Mouse (Mus musculus) adrenal gland, adult 18-20 months (tissue): ENCODE results near the gene Psma1. TPM values are rescaled to one million over a fixed set of nuclear protein-coding genes. Genes with fewer than 3 reads are reported as not detected.

Experiments used
- DNase-seq, 2 experiments: peaks; one replicate each; pipeline ENCODE4 v3.0.0; 2021 to 2022; ENCODE audit warnings: low spot score in 2 of 2
- total RNA-seq, 2 experiments: library from RNA; stranded (reverse); gene quantifications; 1 replicate in 1 of 2; 2 replicates in 1 of 2; pipeline ENCODE4 v1.2.3; 2021

The Psma1 gene
- total RNA-seq, 2 experiments from 2014 or later: 149 to 179 TPM

GRCm38 (mm10) chr7:114281671-114282070 is 5.8 kb upstream of the Psma1 start:
- DNase-seq: no peak

GRCm38 (mm10) chr7:114275372-114276004 is 430 bp downstream of the Psma1 start:
- DNase-seq: no peak

- no peak for DNase-seq
Measured at GRCm38 (mm10) chr7:114268446-114268845, 7.5 kb downstream of the Psma1 start.

GRCm38 (mm10) chr7:114253885-114254833 is 21.8 kb downstream of the Psma1 start, which contains the start of gene Copb1:
Gene Copb1 (minus strand): TSS chr7:114254711.
- DNase-seq: peak; percentile 89 to 90

- DNase-seq: no peak
Measured at GRCm38 (mm10) chr7:114251684-114252083, 24.2 kb downstream of the Psma1 start.

GRCm38 (mm10) chr7:114233980-114234379 is 41.9 kb downstream of the Psma1 start:
- no peak for DNase-seq

- DNase-seq: no peak
Measured at GRCm38 (mm10) chr7:114232982-114233381, 42.9 kb downstream of the Psma1 start.

GRCm38 (mm10) chr7:114231857-114232256 is 44.1 kb downstream of the Psma1 start:
- DNase-seq: no peak

GRCm38 (mm10) chr7:114226521-114226920 is 49.4 kb downstream of the Psma1 start:
- no peak for DNase-seq

GRCm38 (mm10) chr7:114220433-114220832 is 55.5 kb downstream of the Psma1 start:
- no peak for DNase-seq

GRCm38 (mm10) chr7:114216908-114217307 is 59.0 kb downstream of the Psma1 start:
- no peak for DNase-seq

Other genes starting within 250 kb of the Psma1 start
- 10 to 100 TPM; 30.5 to 53.7 TPM for gene Rras2, start 158.3 kb downstream of the Psma1 start, total RNA-seq
- 100 to 1,000 TPM; 113 to 123 TPM for gene Copb1, start 21.4 kb downstream of the Psma1 start, total RNA-seq
- gene Pde3b, start 139.2 kb upstream of the Psma1 start, total RNA-seq: 10 to 100 TPM; 40.1 to 77.0 TPM